Mouse (Mus musculus) embryonic facial prominence, embryonic 13.5 days (tissue): ENCODE data around the gene Atg4a-ps. TPM values are rescaled to one million over a fixed set of nuclear protein-coding genes. Genes with fewer than 3 reads are reported as not detected.

Experiments used
- ATAC-seq: fragments of 200-750 bp; cut with Nextera tagmentation; 2 replicates; pipeline ENCODE4 v1.8.0; 2017; ENCODE audit warnings: low read depth; ENCODE audit not compliant: insufficient number of reproducible peaks, insufficient read depth, low FRiP score, low TSS enrichment
- H3K27ac ChIP-seq: fragments of 300-500 bp; sonication (generic); 2 replicates; pipeline ENCODE4 v1.5.1; 2015; ENCODE audit warnings: moderate library complexity, mild to moderate bottlenecking, inconsistent platforms
- H3K27me3 ChIP-seq: fragments of 300-500 bp; sonication (generic); 2 replicates; pipeline ENCODE4 v1.6.1; 2015; ENCODE audit warnings: mild to moderate bottlenecking, inconsistent platforms
- H3K36me3 ChIP-seq: fragments of 300-500 bp; sonication (generic); 2 replicates; pipeline ENCODE4 v1.6.1; 2015; ENCODE audit warnings: mild to moderate bottlenecking, inconsistent platforms
- H3K4me1 ChIP-seq: fragments of 300-500 bp; sonication (generic); 2 replicates; pipeline ENCODE4 v1.6.1; 2015; ENCODE audit warnings: inconsistent platforms
- H3K4me2 ChIP-seq: fragments of 300-500 bp; sonication (generic); 2 replicates; pipeline ENCODE4 v1.6.1; 2015; ENCODE audit warnings: moderate library complexity, mild to moderate bottlenecking, inconsistent platforms
- H3K4me3 ChIP-seq: fragments of 300-500 bp; sonication (generic); 2 replicates; pipeline ENCODE4 v1.5.1; 2015; ENCODE audit warnings: mild to moderate bottlenecking, inconsistent platforms
- H3K9ac ChIP-seq: fragments of 300-500 bp; sonication (generic); 2 replicates; pipeline ENCODE4 v1.6.1; 2015; ENCODE audit warnings: mild to moderate bottlenecking, inconsistent platforms
- H3K9me3 ChIP-seq: fragments of 300-500 bp; sonication (generic); 2 replicates; pipeline ENCODE4 v1.6.1; 2016; ENCODE audit warnings: inconsistent platforms
- WGBS: fragments of 180-500 bp; shearing (Covaris S2); methylation state at CpG from one replicate; pipeline ENCODE4 v1.1.7; 2015; ENCODE audit warnings: mixed read lengths; 5-methylcytosine and 5-hydroxymethylcytosine counted together
- polyA plus RNA-seq: library from polyadenylated mRNA; unstranded; fragments of >200 nt; fragmentation: Nextera tagmentation; extraction: Ambion mirVana; gene quantifications from 2 replicates; pipeline ENCODE4 v1.2.1, GENCODE M21; 2015

The Atg4a-ps gene
- polyA plus RNA-seq, 1 experiment from 2014 or later: 0.17 TPM

DNA sequence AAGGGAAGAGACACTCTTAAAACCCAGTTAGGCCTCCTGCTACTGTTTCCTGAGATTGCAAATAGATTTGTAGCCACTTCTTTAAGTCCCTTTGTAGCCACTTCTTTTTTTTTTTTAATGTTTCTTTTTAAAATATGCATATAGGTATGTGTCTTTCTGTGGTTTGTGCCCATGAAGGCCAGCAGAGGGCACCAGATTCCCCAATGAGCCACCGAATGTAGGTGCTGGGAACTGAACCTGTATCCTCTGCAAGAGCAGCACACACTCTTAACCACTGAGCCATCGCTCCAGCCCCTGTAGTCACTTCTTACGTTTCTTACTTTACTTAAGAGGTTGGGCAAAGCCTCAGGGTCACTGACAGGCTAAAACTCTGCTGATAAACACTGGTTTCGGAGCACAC lies 19.4 kb downstream of the Atg4a-ps start:
- Histone ChIP-seq H3K4me3 (no peak overlapping the region), H3K36me3 (no peaks in the 10 kb centered on the region), H3K9ac (no peak overlapping the region), H3K9me3 (no peaks in the 10 kb centered on the region), H3K4me2 (no peak overlapping the region), H3K4me1 (peaks cover 5% of the 10 kb centered on the region), H3K27me3 (no peaks in the 10 kb centered on the region), H3K27ac (no peak overlapping the region)
- 89% methylated on average over 4 of the region's 4 CpGs for WGBS
- ATAC-seq: no peak

DNA sequence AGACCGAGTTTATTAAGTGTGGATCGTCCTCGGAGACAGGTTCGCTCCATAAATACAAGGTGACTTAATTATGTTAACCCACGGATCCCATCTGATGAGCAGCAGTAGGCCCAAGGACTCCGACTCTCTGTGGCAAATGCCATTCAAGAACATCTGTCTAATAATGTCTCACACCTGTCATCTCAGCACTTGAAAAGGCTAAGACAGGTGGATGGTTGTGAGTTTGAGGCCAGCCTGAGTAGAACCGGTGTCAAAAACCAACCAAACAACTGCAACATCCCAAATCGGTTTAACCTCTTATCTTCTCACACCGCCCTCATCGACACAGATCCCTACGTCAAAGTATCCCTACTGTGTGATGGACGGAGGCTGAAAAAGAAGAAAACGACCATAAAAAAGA lies 20.7 kb downstream of the Atg4a-ps start:
- Histone ChIP-seq H3K9ac (no peak overlapping the region), H3K27ac (no peak overlapping the region), H3K4me1 (no peaks in the 10 kb centered on the region), H3K4me2 (no peak overlapping the region), H3K9me3 (no peaks in the 10 kb centered on the region), H3K27me3 (no peaks in the 10 kb centered on the region), H3K4me3 (no peak overlapping the region), H3K36me3 (no peaks in the 10 kb centered on the region)
- 82% methylated on average over 13 of the region's 13 CpGs for WGBS
- ATAC-seq: no peak

DNA sequence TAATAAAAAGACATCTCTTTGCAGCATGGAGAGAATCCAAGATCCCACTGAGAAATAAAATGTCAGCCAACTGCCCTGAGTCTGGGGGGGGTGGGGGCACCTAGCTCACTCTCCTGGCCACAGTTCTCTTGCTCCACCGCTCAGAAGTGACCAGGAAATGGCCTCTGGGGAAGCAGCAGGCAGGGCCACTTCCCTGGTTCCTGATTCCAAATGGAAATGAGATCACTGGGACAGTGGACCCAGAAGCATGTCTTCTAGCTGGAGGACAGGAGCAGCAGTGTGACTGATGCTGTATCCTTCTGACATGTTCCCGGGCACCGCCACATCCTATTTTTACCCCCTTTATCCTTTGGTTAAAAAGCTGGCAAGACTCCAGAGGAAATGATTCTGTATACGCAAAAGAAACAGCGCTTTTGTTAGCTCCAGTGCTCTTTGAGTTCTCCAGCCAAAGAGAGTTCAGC lies 21.2 kb downstream of the Atg4a-ps start:
- no peak for ATAC-seq
- H3K27ac ChIP-seq: no peak overlapping the region
- no peaks in the 10 kb centered on the region for H3K9me3 ChIP-seq
- H3K4me2 ChIP-seq: no peak overlapping the region
- WGBS: 50% methylated on average over 5 of the region's 5 CpGs
- no peaks in the 10 kb centered on the region for H3K27me3 ChIP-seq
- H3K4me3 ChIP-seq: no peak overlapping the region
- no peaks in the 10 kb centered on the region for H3K36me3 ChIP-seq
- H3K4me1 ChIP-seq: no peaks in the 10 kb centered on the region
- H3K9ac ChIP-seq: no peak overlapping the region

DNA sequence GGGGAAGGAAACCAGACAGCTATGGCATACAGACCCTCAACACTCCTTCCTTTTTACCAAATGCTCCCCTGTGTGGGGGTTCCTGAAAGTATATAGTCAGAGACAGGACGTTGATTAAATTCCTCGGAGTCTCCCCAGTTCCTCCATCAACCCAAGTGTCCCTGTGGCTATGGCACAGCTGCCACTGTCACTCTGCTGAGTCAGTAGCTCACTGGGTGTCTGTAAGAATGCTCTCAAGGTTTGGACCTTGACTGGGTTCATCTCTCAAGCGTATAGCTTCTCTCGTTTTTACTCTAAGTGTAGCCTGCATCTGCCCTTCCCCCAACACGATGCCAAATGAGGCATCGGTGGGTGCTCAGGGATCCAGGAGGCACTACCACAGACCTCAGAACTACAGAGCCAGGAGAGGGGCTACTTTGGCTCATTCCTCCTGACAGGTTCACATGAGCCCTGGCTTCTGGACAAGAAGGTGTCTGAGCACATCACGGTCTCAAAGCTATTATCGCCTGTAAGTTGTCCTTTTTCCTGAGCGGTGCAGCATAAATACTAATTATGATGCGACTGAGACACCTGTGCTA lies 21.9 kb downstream of the Atg4a-ps start:
- no peak for ATAC-seq
- Histone ChIP-seq H3K4me3 (no peak overlapping the region), H3K36me3 (no peaks in the 10 kb centered on the region), H3K9me3 (no peaks in the 10 kb centered on the region), H3K27me3 (no peaks in the 10 kb centered on the region), H3K9ac (no peak overlapping the region), H3K27ac (no peak overlapping the region), H3K4me1 (no peaks in the 10 kb centered on the region), H3K4me2 (no peak overlapping the region)
- 84% methylated on average over 10 of the region's 10 CpGs for WGBS

DNA sequence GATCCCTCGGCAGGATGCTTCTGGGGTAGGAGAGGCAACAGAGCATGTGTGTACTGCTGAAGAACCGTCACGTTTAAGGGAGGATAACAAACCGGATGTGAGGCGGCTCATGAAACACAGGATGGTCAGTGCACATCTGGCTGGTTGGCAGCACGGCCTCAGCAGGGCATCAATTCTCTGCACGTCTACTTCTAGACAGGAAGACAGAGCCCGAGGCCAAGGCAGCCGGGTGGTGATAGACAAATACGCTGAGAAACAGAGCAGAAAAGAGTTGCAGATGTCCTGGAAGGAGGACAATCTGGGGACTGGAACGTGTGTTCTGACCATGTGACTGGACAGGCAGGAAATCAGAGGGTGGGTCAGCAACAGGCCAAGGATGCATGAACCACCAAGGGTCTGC lies 25.8 kb downstream of the Atg4a-ps start:
- Histone ChIP-seq H3K27ac (no peak overlapping the region), H3K4me1 (no peaks in the 10 kb centered on the region), H3K4me3 (no peak overlapping the region), H3K9me3 (no peaks in the 10 kb centered on the region), H3K9ac (no peak overlapping the region), H3K27me3 (no peaks in the 10 kb centered on the region), H3K36me3 (no peaks in the 10 kb centered on the region), H3K4me2 (no peak overlapping the region)
- ATAC-seq: no peak
- 59% methylated on average over 11 of the region's 11 CpGs for WGBS

DNA sequence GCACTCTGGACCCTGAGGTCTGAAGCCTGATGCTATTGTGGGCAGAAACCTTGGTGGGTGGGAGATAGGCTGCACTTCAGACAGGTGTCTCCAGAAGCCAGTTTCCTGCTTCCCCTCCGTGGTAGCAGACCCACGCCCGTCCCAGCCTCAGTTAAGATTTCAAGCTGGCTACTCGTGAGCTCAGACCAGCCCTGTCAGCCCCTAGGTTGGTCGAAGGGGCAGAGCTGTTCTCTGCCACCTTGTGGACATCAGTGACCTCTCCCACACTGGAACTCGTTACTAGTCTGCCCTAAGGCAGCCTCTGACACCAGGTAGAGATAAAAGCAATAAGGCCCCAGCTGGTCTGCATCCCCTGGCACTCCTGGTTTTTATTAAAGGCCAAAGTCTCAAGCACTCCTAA lies 28.9 kb downstream of the Atg4a-ps start:
- Histone ChIP-seq H3K27ac (no peak overlapping the region), H3K4me3 (no peak overlapping the region), H3K36me3 (no peaks in the 10 kb centered on the region), H3K9ac (no peak overlapping the region), H3K27me3 (no peaks in the 10 kb centered on the region), H3K4me1 (no peaks in the 10 kb centered on the region), H3K4me2 (no peak overlapping the region), H3K9me3 (no peaks in the 10 kb centered on the region)
- no peak for ATAC-seq
- WGBS: 20% methylated on average over 6 of the region's 6 CpGs

DNA sequence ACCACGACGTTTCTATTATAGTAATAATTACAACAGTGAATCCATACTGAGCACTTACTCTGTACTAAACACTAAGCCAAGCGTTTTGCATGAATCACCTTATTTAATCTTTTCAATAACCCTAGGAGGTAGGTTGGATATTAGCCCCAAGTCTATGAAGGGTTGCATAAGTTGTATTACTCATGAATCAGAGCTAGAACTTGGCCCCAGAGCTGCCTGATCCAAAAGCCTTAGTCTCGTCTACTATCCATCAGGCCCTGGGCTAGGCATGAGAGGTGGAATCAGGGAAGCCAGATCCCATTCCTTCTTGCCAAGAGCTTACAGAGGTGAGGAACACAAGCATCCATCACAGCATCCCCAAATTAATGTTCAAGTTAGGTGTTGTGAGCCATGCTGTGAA lies 30.2 kb downstream of the Atg4a-ps start:
- no peak for ATAC-seq
- Histone ChIP-seq H3K27me3 (no peaks in the 10 kb centered on the region), H3K4me1 (no peaks in the 10 kb centered on the region), H3K36me3 (no peaks in the 10 kb centered on the region), H3K27ac (no peak overlapping the region), H3K4me2 (no peak overlapping the region), H3K4me3 (no peak overlapping the region), H3K9ac (no peak overlapping the region), H3K9me3 (no peaks in the 10 kb centered on the region)
- 76% methylated on average over 4 of the region's 4 CpGs for WGBS

DNA sequence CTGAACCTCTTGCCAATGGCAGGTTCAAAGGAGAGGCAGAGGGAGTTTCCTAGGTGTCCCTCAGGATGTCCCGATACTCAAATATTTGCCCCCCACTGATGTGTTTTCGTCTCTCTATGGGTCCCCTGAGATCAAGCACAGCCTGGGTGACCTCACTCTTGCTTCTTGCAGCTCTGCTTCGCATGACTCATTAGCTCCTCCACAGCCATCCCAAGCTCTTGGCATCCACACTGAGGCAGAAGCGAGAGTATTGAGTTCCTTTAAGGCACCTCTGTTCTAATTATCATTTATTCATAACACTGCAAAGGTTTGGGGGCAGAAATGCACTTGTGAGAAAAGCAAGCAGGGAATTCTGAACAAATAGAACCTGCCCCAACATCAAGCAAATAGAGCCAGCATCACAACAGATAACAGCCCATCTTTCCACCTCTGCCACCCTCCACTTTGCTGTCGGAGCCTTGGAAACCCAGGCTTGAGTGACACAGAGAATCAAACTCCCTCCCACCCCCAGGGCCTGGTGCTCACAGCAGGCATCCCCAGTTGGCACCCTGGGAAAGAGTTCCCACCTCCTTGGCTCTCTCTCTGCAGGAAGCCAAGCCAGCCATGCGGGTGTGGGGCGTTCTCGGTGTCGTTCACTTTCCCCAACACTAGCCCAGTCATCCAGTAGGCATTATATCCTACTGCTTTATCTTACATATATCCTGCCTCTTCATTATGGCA lies 33.1 kb downstream of the Atg4a-ps start:
- H3K9me3 ChIP-seq: no peaks in the 10 kb centered on the region
- H3K4me2 ChIP-seq: no peak overlapping the region
- 81% methylated on average over 9 of the region's 9 CpGs for WGBS
- H3K4me3 ChIP-seq: no peak overlapping the region
- H3K36me3 ChIP-seq: no peaks in the 10 kb centered on the region
- no peaks in the 10 kb centered on the region for H3K27me3 ChIP-seq
- H3K9ac ChIP-seq: no peak overlapping the region
- H3K27ac ChIP-seq: no peak overlapping the region
- ATAC-seq: no peak
- no peaks in the 10 kb centered on the region for H3K4me1 ChIP-seq

DNA sequence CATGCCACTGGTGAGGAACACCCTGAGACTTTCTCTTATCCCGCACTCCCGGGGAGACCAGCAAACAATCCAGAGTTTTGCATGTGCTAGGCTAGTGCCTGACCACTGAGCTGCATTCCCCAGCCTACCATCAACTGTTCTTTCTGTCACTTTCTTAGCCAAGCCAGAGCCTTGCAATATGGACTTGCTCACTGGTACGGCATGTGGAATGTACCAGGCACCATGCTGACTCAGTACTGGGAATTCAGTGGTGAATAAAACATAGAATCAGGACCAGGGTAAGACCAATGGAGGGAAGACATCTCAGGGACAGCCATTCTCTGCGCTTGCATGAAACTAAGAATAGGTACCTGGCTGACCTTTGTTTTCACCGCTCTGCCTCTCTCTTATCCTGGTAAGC lies 35.6 kb downstream of the Atg4a-ps start:
- Histone ChIP-seq H3K9me3 (no peaks in the 10 kb centered on the region), H3K4me2 (no peak overlapping the region), H3K4me3 (no peak overlapping the region), H3K9ac (no peak overlapping the region), H3K36me3 (no peaks in the 10 kb centered on the region), H3K27ac (no peak overlapping the region), H3K27me3 (no peaks in the 10 kb centered on the region), H3K4me1 (peaks cover 4% of the 10 kb centered on the region; the same call in 1 of the 2 replicates)
- ATAC-seq: no peak
- 92% methylated on average over 5 of the region's 5 CpGs for WGBS

DNA sequence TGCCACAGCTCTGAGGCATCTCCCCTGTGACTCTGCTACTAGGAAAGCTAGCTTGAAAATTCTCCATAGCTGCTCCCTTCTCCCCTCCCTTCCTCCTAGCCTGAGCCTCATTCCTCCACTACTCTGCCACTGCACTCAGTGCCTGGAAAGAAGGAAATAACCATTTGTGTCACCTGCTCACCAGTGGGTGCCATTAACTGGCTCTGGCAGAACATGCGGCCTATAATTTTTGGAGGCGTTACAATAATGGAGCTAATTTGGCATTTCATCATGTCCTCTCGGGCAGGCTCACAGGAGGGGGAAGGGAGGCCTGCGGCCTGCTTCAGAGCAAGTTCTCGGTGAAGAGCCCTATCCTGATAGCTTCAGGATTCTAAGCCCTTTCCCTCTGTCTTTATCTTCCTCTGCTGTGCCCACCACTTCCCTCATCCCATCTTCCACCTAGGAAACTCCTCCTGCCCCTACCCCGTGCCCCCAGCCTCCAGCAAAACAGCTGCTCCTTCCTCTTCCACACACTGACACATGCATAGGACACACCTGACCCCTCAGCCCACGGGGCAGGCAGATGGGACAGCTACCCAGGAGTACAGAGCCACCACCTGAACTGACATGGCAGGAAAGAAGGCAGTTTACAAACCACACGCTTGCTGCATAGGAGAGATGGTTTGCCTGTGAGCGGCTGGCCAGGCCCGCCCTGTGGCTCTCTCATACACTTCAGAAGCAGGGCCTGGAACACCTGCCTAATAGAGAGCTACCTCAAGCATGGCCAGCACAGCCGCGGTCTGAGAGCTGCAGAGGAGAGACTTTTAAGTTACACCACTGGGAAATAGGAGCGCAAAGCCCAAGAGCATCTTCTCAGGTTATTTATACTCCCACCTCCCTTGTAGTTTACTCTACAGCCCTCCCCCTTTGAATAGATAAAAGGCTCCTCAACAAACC lies 38.9 kb downstream of the Atg4a-ps start:
- no peaks in the 10 kb centered on the region for H3K27me3 ChIP-seq
- H3K4me2 ChIP-seq: no peak overlapping the region
- no peak for ATAC-seq
- WGBS: 79% methylated on average over 13 of the region's 13 CpGs
- H3K4me3 ChIP-seq: no peak overlapping the region
- no peak overlapping the region for H3K9ac ChIP-seq
- H3K4me1 ChIP-seq: peaks cover 6% of the 10 kb centered on the region
- H3K9me3 ChIP-seq: no peaks in the 10 kb centered on the region
- H3K36me3 ChIP-seq: no peaks in the 10 kb centered on the region
- no peak overlapping the region for H3K27ac ChIP-seq

DNA sequence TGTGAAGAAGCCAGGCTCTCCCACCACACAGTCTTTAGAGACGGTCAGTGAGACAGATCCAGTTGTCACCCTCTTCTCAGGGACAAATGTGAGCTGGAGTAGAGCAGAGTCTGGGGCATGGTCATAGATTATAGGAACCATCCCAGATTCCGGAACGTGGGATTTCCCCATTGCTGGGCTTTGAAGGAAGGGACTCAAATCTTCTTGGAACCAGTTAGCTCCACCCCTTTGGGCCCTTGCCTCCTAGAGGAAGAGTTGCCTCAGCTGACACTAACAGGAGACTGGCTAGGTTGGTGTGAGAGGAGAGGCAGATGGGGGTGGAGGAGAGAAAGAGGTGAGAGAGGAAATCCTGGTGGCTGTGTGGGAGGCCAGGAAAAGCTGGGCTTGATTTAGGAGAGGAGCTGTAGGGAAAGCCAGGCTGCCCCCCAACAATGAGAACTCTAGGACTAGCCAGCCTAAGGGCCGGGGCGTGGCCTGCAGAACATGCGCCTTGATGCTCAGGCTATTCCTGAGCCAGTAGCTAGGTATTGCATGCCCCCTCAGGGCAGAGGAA lies 39.7 kb downstream of the Atg4a-ps start:
- peaks cover 14% of the 10 kb centered on the region for H3K4me1 ChIP-seq
- no peak for ATAC-seq
- H3K36me3 ChIP-seq: no peaks in the 10 kb centered on the region
- H3K4me3 ChIP-seq: no peak overlapping the region
- no peaks in the 10 kb centered on the region for H3K27me3 ChIP-seq
- no peak overlapping the region for H3K4me2 ChIP-seq
- H3K27ac ChIP-seq: no peak overlapping the region
- WGBS: 75% methylated on average over 6 of the region's 6 CpGs
- no peak overlapping the region for H3K9ac ChIP-seq
- H3K9me3 ChIP-seq: no peaks in the 10 kb centered on the region
